Mouse (Mus musculus) CH12F3 (cell line): ENCODE measurements around the gene 1700012A03Rik.

Source experiments
- in situ Hi-C: fragments of 300-500 bp; cut with MboI; formaldehyde crosslinking; loops from 2 replicates; pipeline ENCODE4 v1.14.3; 2020; ENCODE audit warnings: low sequenced_read_pairs

The 1700012A03Rik gene

DNA sequence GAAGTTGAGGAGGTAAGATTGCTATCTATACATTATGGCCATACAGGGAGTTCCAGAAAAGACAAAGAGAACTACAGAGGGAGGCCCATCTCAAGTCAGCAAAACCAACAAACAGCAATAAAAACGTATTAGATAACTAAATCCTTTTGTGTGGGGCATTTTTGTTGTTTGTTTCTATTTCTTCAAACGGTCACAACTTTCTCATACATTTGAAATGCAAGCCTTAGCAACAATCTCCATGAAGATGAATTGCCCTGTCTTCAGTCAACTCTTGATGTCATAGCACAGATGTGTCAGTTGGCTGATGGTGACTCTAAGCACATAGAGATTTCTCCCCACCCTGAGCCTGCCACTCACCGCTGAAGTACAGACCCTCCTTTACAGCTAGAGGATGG, at the start of gene 1700012A03Rik:
Gene 1700012A03Rik (plus strand): TSS at position 296 of the 395 bp plus-strand sequence.
- in situ Hi-C loops, result no loop called here

DNA sequence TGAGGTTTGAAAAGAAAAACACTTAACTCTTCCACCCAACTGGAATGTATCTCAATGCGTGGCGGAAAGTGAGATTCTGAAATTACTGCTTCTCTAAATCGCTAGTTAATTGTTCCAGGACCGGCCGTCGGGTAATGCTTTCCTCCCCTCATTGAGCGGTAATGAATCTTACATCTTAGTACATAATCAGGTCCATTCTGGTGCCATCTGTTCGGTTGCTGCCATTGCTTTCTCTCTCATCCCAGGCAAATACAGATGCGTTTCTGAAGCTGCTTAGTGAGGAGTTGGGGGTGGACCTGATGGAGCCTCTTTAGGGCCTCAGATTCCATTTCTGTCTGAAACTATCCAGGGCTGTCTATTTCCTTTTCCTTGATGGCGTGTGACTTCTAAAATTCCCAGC, 45.8 kb upstream of the 1700012A03Rik start:
- in situ Hi-C loops, result no loop called here

- in situ Hi-C loops, result no loop called here
Measured at GRCm38 (mm10) chr6:32005914-32006313, 44.1 kb upstream of the 1700012A03Rik start.

DNA sequence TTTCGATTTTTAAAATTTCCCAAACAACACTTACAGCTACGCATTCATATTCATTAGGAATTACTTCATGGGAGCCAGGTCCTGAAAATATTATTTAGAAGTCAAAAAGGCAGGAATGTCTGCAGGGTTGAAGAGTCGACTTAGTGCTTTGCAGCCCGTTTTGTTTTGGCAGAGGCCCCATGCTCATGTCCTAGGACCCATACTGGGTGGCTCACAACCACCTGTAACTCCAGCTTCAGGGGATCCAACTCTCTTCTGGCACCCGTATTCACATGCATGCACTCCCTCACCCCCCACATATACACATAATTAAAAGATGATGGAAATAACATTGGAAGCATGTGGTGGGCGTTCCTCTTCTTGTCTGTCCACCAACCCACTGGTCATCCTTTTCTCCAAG, 43.7 kb upstream of the 1700012A03Rik start:
- in situ Hi-C loops, result no loop called here

DNA sequence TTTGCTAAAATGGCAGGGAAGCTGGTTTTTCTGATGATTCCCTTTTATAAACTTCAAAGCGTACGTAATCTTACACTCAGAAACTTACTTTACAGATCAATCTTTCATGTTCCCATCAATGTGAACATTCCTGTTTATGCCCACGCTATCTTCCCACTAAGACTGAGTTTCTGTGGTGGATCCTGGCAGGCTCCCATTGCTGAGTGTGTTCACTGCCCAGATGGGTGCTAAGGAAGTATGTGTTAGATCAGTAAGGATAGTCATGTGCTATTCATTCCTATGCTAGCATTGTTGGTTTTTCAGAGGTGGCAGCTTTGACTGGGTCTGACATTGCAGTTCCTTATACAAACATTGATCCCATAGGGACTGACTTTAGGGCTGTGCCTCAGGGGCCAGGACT, 42.7 kb upstream of the 1700012A03Rik start:
- in situ Hi-C loops, result no loop called here

DNA sequence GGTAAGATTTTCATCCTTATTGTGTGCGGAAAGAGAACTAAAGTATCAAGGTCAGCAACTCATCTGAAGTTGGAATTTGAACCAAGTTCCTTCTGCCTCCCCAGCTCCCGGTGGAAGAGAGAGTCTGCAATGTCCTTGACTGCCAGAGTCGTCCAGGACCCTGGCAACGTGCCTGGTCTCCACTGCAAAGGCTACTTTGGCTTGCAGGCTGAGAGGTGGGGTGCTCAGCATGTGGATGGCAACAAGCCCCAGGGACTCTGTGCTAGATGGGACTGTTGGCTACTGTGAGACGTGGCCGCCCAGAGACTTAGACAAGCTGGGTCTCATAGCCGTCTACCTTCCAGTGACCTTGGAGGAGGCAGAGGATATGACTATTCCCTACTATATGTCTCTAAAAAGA, 33.2 kb upstream of the 1700012A03Rik start:
- in situ Hi-C loops, result no loop called here

DNA sequence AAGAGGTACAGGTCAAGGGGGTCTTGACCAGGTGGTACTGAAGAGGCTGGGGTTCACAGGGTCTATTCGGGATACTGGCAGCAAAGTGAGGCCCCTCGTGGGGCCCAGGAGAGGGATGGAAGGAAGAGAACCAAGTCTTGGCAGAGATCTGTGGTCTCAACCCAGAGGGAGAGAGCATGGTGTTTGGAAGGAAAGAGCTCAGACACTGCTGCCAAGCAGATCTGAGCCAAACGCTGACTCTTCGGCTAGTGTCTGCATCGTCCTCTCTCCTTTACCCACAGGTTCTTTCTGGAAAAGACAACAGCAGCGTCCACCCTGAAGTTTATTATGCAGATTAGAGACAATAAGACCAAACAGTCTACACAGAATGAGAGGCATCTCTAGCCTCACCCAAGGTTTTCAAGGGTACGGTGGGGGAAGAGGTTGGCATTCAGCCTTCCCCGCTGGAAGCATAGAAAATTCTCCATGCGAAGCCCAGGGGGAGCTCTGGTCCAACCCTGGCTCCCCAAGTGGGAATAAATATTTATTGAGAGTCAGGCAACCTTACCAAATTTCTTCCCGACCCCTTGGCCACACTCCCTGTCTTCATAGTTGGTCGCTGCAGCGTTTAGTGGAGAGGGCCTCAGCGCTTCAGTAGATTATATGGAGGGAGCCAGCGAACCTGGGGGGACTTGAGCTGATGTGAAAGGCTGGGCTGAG, 32.5 kb upstream of the 1700012A03Rik start:
- in situ Hi-C loops, result no loop called here

DNA sequence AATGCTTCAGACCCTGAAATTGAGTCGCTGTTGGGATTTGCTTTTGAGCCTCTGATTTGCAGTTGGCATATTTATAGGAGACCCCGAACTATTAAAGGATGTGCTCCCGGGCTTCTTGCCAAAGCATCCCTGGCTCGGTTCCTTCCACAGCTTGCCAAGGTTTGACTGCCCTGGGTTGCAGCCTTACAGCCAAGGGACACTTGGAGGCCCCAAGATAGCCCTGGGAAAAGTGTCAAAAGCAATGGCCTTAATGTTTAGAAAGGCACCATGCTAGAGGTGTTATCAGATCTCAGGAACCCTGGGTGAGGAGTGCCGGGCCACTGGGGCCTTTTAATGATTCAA, 32.0 kb upstream of the 1700012A03Rik start:
- in situ Hi-C loops, result no loop called here

DNA sequence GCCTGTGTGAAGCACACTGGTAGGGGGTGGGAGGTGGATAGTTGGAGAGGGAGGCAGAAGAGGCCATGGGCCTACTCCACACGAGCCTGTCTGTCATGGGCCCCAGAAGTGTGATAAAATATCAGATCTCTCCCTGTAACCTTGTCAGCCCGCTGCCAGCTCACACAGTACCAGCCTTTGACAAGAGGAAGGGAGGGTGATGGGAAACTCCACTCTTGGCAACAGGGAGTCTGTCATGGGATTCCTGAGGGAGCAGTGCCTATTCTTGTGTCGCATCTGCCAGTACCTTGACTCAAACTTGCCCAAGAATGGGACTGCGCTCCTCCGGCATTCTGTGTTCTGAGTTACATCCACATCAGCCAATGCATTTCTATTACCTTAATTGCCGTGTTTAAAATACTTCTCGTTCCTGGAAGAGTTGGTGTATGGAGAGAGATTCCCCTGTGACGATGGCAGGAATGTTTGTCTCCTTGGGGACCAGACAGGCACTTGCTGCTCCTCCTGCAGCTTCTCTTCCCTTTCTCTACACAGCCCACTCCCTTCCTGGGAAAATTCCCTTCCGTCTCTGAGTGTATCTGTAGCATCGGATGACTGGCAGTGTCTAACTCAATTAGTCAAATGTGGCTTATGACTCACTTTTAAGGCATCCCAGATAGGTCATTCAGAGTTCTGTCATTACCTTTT, 28.1 kb upstream of the 1700012A03Rik start:
- in situ Hi-C loops, result no loop called here

DNA sequence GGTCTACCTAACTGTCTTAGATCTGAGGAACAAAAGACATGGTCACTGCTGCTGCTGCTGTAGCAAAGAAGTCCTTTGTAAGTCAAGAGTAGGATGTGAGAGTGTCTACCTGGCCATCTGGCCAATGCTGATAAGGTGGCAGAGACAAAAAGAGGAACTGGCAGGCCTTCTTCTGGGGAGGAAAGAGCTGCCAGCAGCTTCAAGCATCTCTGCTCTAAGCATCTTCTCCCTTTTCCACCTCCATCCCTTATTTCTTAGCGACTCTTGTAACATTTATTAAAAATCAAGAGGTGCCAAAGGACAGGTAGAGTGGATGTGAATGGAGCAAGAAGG, 27.5 kb upstream of the 1700012A03Rik start:
- in situ Hi-C loops, result no loop called here

GRCm38 (mm10) chr6:32028228-32029009, 21.6 kb upstream of the 1700012A03Rik start:
- in situ Hi-C loops, result no loop called here

DNA sequence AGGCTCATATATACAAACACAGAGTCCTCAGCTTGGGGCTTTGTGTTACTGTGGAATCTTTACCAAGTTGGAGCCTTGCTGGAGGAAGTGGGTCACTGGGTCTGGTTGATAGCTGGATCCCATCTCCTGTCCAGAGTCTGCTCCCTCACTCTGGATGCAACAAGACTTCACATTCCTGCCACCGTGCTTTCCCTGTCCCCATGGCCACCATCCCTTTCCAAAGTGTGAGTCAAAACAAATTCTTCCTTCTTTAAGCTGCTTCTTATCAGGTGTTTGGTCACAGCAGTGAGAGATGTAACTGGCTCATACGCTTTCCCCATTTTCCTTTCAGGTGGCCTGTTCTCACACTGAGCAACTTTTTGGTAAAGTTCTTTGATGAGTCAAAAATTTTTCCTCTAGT, 15.8 kb upstream of the 1700012A03Rik start:
- in situ Hi-C loops, result no loop called here

- in situ Hi-C loops, result no loop called here
Measured at GRCm38 (mm10) chr6:32045344-32045743, 4.7 kb upstream of the 1700012A03Rik start.

DNA sequence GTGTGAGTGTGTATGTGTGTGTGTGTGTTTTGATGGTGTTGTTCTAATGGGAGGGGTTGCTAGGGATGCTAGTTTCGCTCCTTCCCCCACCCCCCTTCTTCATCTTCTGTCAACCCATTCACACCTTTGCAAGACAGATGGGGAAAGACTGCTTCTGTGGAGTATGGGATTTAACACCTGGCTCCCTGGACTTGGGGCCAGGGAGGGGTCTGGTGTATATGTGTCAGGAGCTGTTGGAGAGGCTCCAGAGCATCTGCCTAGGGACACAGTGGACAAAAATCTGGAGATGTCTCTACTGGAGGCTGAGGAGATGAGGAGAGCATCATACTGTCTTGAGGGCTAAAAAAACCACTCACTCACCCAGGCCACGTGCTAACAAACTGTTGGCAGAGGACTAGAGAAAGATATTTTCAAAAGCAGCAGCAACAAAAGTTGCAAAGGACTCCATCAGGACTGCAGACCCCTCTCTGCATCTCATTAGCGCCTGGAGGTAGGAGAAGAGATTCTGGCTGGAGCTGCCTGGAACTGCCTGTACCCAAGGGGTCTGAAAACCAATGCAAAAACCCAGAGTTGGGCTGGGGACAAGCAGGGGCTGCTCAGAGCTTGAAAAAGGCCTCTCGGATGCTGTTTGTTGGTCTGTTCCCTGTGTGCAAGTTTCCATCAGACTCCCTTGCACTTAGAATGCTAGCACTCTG, 643 bp upstream of the 1700012A03Rik start:
- in situ Hi-C loops, result no loop called here

DNA sequence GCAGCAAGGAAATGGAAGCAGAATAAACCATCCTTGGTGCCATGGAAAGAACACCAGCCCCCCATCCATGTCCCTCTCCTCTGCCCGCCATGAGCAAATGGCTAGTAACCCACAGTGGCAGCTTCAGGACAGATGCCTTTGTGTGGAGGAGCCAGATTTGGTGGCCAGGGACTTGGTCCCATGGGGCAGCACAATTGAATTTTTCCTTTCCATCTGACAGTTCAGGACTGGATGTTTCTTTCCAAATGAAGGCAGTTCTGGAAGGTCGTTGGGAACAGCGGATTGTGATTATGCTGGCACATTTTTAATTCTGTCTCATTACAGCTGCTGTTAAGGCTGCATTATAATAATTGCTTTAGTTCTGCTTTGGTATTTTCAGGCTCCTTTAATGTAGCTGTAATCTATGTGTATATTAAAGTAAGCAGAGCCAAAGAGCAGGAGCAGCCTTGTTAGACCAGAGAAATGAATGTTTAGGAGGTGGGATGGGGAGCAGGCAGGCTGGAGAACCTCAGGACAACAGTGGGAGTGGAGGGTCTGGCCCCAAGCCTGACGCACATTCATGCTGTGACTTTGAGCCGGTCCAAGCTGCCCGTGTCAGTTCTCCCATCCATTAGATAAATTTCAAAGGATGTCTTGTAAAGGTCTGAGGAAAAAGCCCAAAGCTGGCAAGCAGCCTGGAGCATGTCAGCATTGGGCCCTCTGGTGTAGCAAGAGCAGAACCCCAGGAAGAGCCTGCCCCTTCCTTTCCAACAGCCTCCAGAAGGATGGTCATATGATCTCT, 2.3 kb downstream of the 1700012A03Rik start:
- in situ Hi-C loops, result no loop called here

DNA sequence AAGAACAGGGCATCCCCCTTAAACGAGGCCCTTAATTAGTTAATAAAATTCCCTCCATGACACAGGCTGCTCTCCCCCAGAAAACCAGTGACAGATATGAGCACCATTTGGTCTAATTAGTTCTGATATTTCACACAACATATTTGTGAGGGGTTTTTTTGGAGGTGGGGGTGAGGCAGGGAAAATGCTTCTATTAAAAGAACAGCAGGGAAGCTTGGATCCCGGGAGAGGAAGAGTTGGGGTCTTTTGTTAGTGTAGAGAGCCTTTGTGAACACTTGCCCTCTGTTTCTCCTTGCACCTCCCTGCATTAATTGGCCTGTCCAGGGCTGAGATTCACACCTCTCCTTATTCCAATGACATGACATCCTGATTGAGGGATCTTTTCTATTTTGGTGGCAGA, 6.5 kb downstream of the 1700012A03Rik start:
- in situ Hi-C loops, result no loop called here

- in situ Hi-C loops, result no loop called here
Measured at GRCm38 (mm10) chr6:32058571-32058970, 8.5 kb downstream of the 1700012A03Rik start.

- in situ Hi-C loops, result no loop called here
Measured at GRCm38 (mm10) chr6:32060641-32061040, 10.6 kb downstream of the 1700012A03Rik start.

DNA sequence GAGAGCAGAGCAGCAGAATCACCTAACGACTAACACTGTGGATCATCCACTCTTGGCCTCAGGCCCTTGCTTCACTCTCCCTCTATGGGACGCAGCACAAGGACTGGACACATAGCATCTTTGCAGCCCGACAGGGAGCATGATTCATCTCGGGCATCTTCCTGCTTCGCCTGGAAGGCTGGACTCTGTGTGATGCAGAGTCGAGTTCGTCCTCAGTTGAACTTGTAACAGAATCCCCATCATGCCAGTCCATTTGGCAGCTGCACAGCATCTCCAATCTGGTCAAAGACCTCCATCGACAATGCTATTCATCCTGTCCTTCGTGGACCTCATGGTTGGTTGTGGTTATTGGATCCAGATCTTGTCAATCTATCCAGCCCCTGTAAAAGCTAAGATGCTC, 11.2 kb downstream of the 1700012A03Rik start:
- in situ Hi-C loops, result no loop called here

DNA sequence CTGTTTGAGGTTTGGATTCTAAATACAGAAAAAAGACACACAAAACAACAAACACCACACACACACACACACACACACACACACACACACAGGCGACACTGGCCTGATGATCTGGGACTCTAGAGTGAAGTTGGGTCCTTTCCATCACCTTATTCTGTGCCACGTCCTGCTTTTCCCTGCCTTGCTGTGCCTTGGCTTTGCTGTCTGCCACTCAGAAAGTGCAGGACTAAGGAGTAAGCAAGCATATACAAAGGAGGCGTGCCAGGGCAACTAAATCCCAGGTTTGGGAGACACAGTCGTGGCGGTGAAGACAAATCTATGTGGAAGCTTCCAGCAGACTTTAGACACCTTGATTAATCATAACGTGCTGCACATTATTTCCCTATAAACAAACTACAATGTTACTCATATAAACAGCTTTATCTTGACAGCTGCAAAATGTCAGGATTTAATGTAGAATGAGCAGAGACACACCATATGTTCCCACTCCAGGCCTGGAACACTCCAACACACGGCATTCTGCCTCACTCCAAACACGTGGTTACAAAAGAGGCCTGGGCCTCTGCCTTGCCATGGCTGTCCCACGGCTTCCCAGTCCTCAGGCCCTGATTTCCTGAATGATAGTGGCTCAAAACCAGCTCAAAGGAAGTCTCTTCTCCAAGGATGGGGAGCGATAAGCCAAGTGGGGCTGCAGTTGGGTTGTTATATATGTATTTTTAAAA, 15.9 kb downstream of the 1700012A03Rik start:
- in situ Hi-C loops, result no loop called here
